Mouse (Mus musculus) spleen, embryonic (tissue): ENCODE data around the gene Pvalb.

ENCODE experiments used
- CTCF ChIA-PET: fragments of 350-600 bp; sonication (Branson Sonifier 250); formaldehyde crosslinking; loops from one replicate; lab custom pipeline; 2022; lab: Charles Lee

Gene Pvalb

GRCm38 (mm10) chr15:78206312-78206711 lies at the start of gene Pvalb:
Gene Pvalb, minus strand, starts transcription at chr15:78206400.
- CTCF ChIA-PET: no interaction called here

GRCm38 (mm10) chr15:78254751-78255150 lies 48.6 kb upstream of the Pvalb start:
- CTCF ChIA-PET: no interaction called here

DNA sequence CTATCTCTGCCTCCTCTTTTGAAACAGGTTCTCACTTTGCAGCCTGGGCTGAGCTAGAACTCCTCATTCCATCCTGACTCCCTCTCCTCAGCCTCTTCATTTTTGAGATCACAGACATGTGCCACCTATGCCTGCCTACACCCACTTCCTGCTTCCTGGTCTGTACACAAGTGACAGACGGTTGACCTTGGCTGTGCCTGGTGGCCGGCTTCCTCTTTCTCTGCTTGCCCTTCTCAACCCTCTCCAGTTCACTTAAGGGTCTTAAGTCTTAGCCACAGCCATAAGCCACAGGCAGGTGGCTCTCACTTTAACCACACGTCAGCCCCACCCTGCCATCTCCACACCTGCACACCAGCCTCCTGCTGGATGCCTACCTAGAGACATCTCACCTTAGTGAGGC lies 42.2 kb upstream of the Pvalb start:
- CTCF ChIA-PET: interaction anchor here (0.5 to 0.7 kb wide), 2 partner anchors 11 to 35 kb away, joined by 14 to 33 read pairs; no protein-coding TSS in a partner anchor

DNA sequence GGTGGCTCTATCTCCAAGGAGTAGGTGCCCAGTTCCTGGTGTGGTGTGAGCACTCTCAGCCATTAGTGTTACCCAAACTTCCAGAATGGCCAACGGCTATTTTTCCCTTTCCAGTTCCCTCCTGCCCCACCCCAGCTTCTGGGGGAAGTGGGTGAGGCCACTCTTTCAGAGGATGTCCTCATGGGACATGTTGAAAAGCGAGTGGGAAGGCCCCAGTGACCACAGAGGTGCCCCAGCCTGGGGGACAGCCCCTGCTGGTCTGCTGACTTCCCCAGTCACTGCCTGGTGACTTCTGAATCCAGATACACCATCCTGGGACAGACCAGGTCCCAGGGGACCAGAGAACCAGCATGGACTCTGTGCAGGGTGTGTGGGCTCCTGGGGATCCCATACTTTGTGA lies 41.5 kb upstream of the Pvalb start:
- CTCF ChIA-PET: no interaction called here

DNA sequence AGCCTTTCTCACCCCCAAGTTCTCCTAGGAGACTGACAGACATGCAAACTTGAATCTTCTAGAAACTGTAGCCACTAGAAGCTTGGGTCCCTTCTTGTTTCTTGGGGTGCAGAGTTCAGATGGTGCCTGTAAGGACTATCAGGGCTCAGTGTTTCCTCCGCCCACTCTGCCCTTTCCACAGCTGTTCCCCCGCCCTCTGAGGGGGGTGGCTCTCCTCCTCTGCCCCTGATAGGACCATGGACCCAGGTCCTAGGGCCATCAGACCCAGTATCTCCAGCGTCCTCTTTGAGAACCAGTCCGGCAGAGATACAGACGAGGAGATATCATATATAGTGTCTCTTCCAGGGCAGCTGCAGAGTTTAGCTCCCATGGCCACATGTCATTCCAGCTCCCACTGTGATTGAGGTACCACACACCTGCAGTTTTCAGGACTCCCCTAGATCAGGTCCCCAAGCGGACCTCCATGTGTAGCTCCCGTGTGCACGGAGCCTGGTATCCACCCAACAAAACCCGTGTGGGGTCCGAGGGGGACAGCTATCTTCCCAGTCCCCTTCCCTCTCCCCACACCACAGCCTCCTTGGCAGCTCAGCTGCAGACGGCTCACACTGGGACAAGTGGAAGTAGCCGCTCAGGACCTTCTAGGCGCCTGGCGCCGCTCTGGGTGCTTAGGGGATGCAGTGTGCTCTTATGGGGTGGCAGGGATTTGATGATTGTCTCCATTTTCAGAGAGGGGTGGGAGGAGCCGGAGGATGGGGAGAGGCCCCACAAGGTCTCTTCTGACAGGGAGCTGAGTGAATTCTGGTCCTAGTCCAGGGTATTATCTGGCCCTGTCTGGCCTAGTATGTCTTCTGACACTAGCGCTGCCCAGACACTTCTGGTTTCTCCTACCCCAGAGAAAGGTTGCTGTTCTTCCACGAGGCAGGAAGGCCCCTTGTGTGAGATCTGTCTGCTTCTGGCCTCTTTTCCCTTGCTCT lies 40.2 kb upstream of the Pvalb start:
- CTCF ChIA-PET: interaction anchor here (0.5 kb wide), 1 partner anchor 179 kb away, joined by 3 read pairs; no protein-coding TSS in a partner anchor

GRCm38 (mm10) chr15:78244695-78245492 lies 38.7 kb upstream of the Pvalb start, which contains the start of gene Ncf4:
Gene Ncf4, plus strand, starts transcription at chr15:78244801.
- CTCF ChIA-PET: interaction anchor here (0.6 to 1.6 kb wide), 4 partner anchors 14 to 162 kb away, joined by 3 to 4 read pairs (median 3); no protein-coding TSS in a partner anchor

DNA sequence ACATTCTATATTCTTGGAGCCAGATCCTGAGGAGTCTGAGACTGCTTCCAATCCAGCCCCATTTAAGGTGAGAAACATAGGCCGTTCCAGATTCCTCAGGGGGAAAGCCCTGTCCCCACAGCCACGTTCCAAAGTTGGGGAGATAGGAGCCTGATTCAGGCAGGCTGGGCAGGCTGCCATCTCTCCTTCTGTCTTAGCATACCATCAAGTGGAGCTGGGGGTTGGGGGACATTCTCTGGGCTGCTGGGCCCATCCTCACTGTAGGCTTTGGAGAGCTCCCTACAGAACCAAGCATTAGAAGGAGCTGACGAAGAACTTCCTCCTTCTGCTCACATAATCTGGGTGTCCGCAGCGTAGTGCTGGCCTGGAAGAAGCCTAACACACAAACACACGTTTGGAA lies 37.6 kb upstream of the Pvalb start:
- CTCF ChIA-PET: interaction anchor here (0.8 to 1.6 kb wide), 2 partner anchors 15 to 21 kb away, joined by 3 to 4 read pairs; no protein-coding TSS in a partner anchor

DNA sequence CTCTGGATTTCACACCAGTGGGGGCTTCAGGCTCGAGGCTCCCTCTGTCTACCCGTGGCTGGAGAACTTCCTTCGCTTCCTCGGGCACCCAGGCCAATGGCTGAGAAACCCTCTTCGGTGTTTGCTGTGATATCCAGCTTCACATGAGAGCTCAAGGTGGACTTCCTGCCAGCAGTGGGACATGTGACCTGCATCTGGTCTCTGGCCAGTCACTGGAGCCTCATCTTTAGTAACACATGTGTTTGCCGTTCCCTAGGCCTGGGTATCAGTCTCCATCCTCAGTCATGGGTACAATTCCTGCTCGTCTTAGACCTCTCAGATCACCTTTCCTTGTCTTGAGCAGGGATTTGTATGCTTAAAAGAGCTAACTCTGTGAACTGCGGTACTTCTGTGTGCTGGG lies 36.9 kb upstream of the Pvalb start:
- CTCF ChIA-PET: no interaction called here

DNA sequence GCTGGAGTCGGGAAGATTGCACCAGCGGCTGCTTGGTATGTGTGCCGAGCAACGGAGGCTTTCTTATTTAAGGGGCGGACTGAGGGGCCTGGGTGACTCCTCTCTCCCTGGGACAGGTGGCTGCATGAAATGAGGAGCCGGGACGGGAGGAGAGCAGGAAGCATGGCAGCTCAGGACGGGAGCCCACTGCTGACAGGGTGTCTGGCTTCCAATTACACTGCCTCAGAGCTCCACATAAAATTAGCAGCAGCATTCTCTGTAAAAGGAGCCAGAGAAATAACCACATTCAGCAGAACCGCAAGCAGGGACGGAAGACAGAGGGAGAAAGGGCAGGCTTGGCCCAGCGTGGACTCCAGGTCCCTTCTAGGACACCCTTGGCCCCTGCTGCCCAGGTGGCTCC lies 35.1 kb upstream of the Pvalb start:
- CTCF ChIA-PET: interaction anchor here (1.3 kb wide), 1 partner anchor 17 kb away, joined by 3 read pairs; no protein-coding TSS in a partner anchor

GRCm38 (mm10) chr15:78239956-78240617 lies 33.9 kb upstream of the Pvalb start:
- CTCF ChIA-PET: interaction anchor here (0.7 to 1.0 kb wide), 2 partner anchors 13 to 66 kb away, joined by 3 to 4 read pairs; partner anchors contain the start of gene Ift27

GRCm38 (mm10) chr15:78239453-78239852 lies 33.3 kb upstream of the Pvalb start:
- CTCF ChIA-PET: interaction anchor here (0.7 to 1.0 kb wide), 2 partner anchors 14 to 65 kb away, joined by 3 to 4 read pairs; partner anchors contain the start of gene Ift27

GRCm38 (mm10) chr15:78234823-78235509 lies 28.8 kb upstream of the Pvalb start:
- CTCF ChIA-PET: no interaction called here

- CTCF ChIA-PET: no interaction called here
Observed at GRCm38 (mm10) chr15:78231346-78232331, 25.4 kb upstream of the Pvalb start.

DNA sequence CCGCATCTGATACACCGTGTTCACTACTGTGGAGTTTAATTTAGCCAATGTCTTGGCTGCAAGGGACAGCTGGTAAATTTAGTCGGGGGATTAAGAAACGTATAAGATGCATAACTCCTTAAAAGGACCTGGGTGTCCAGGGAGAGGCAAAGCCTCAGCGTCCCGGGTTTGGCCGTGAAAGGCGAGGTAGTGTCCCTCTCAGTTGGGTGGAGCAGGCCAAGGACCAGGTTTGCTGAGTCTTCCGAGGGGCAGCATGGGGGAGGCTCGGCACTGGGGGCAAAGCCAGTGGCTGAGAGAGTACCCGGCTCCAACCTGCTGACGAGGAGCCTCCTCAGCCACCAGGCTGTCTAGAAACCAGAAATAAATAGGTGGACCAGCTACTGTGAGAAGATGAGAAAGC lies 21.6 kb upstream of the Pvalb start:
- CTCF ChIA-PET: no interaction called here

DNA sequence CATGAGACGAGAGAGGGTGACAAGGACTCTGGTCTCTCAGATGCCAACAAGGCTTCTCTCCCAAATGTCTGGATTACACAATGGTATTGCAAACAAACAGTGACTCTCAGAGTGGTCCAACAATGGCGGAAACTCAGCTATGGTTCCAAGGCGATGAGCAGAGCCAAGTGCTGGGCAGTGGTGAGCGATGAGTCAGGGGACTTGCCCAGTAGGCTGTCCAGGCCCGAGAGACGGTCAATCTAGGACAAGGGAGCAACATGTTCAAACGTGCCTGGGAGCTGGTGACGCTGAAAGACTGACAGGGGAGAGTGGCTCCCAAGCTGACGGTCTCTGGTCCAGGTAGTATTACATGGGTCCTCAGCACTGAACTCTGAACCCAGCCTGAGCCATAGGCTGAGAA lies 9.1 kb upstream of the Pvalb start:
- CTCF ChIA-PET: interaction anchor here (0.6 kb wide), 1 partner anchor 250 kb away, joined by 3 read pairs; no protein-coding TSS in a partner anchor

GRCm38 (mm10) chr15:78211367-78211766 lies 5.2 kb upstream of the Pvalb start:
- CTCF ChIA-PET: interaction anchor here (0.7 kb wide), 1 partner anchor 27 kb away, joined by 7 read pairs; no protein-coding TSS in a partner anchor

DNA sequence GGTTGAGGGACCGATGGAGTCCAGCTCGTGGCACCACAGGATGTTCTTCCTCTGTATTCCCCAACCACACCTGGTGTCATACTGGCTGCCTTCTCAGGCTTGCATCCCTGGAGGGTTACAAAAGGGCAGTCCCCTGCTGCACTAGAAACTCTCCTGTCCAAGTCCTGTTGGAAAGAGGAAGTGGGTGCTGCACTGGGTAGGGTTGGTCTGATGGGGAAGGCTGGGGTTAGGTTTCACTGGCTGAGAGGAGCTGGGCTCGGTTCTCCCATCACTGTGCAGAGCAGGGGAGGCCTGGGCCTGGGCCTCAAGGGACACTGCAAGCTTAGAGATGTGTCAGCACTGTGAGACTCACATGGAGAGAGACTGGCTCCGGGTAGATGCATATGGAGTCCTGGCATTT lies 4.0 kb upstream of the Pvalb start:
- CTCF ChIA-PET: no interaction called here

GRCm38 (mm10) chr15:78205192-78205591 lies 1.0 kb downstream of the Pvalb start:
- CTCF ChIA-PET: interaction anchor here (1.0 kb wide), 1 partner anchor 27 kb away, joined by 3 read pairs; no protein-coding TSS in a partner anchor
